Mouse (Mus musculus) limb, embryonic 15.5 days (tissue): ENCODE data around the gene Nat8f6. TPM values are rescaled to one million over a fixed set of nuclear protein-coding genes. Genes with fewer than 3 reads are reported as not detected.
"Not testable (repeated sequence)": the region's sequence is repeated elsewhere in the genome, so short reads cannot be mapped to it uniquely, and the experiment has no call there.

Experiments
- ATAC-seq: fragments of 200-750 bp; cut with Nextera tagmentation; 2 replicates; pipeline ENCODE4 v1.8.0; 2017; ENCODE audit warnings: low read depth, moderate TSS enrichment; ENCODE audit not compliant: insufficient number of reproducible peaks, low FRiP score, low TSS enrichment
- H3K27ac ChIP-seq: fragments of 300-500 bp; sonication (generic); 2 replicates; pipeline ENCODE4 v1.5.1; 2015; ENCODE audit warnings: moderate library complexity, mild to moderate bottlenecking, inconsistent platforms
- H3K27me3 ChIP-seq: fragments of 300-500 bp; sonication (generic); 2 replicates; pipeline ENCODE4 v1.6.1; 2015; ENCODE audit warnings: inconsistent platforms
- H3K36me3 ChIP-seq: fragments of 300-500 bp; sonication (generic); 2 replicates; pipeline ENCODE4 v1.6.1; 2015; ENCODE audit warnings: inconsistent platforms
- H3K4me1 ChIP-seq: fragments of 300-500 bp; sonication (generic); 2 replicates; pipeline ENCODE4 v1.6.1; 2015; ENCODE audit warnings: inconsistent platforms
- H3K4me2 ChIP-seq: fragments of 300-500 bp; sonication (generic); 2 replicates; pipeline ENCODE4 v1.6.1; 2015; ENCODE audit warnings: mild to moderate bottlenecking, inconsistent platforms
- H3K4me3 ChIP-seq: fragments of 300-500 bp; sonication (generic); 2 replicates; pipeline ENCODE4 v1.5.1; 2015; ENCODE audit warnings: mild to moderate bottlenecking, inconsistent platforms
- H3K9ac ChIP-seq: fragments of 300-500 bp; sonication (generic); 2 replicates; pipeline ENCODE4 v1.6.1; 2015; ENCODE audit warnings: inconsistent platforms
- H3K9me3 ChIP-seq: fragments of 300-500 bp; sonication (generic); 2 replicates; pipeline ENCODE4 v1.6.1; 2016; ENCODE audit warnings: inconsistent platforms
- WGBS: fragments of 180-500 bp; shearing (Covaris S2); methylation state at CpG from one replicate; pipeline ENCODE4 v1.1.7; 2015; 5-methylcytosine and 5-hydroxymethylcytosine counted together
- polyA plus RNA-seq: library from polyadenylated mRNA; unstranded; fragments of >200 nt; fragmentation: Nextera tagmentation; extraction: Ambion mirVana; gene quantifications from 2 replicates; pipeline ENCODE4 v1.2.1, GENCODE M21; 2015

The Nat8f6 gene
- not detected in 2 replicates for polyA plus RNA-seq

DNA sequence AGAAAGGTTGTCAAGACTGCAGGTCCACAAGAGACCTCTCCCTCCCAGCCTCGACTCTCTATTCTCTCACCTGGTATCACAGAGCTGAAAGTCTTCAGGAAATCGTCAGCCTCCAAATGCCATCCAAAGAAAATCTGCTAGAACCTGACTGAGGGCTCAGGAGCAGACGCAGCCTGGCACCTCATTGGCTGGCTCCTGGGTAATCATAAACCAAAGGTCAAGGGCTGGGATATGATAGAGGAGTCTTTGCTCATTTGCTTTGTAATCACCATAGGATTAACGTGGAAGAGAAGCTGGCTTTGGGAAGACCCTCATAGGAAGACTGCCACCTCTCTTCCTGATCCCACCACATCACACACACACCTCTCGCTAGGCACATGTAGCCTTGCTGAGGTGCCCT is at the start of gene Nat8f6, which contains the start of gene Nat8f5:
Gene Nat8f6 (minus strand): TSS at position 118 of the 400 bp plus-strand sequence.
Gene Nat8f5 (minus strand): TSS at position 136 of the 400 bp plus-strand sequence.
- 88% methylated on average over 5 of the region's 5 CpGs for WGBS
- H3K4me2 ChIP-seq, result no peak within 1 kb of the TSS
- H3K9ac ChIP-seq, result no peak within 1 kb of the TSS
- no peaks in the 10 kb centered on the region for H3K9me3 ChIP-seq
- H3K4me1 ChIP-seq, result no peaks in the 10 kb centered on the region
- no peak for ATAC-seq
- no peaks in the 10 kb centered on the region for H3K27me3 ChIP-seq
- H3K27ac ChIP-seq, result no peak within 1 kb of the TSS
- H3K36me3 ChIP-seq, result no peaks in the 10 kb centered on the region
- no peak within 1 kb of the TSS for H3K4me3 ChIP-seq

DNA sequence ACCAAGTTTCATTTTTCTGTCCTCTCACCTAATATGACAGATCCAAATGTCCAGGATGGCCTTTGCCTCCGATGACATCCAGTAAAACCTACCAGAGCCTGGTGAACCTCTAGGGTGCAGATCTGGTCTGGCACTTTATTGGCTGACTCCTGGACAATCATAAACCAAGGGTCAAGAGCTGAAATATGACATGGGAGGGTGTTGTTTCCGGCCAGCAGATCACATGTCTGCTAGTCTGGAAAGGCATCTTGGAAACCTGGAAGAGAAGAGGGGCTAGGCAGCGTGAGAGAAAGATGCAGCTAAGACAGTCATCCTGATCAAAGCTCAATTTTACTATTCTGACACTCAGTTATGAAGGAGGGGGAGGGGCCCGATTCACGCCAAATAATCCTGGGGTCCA is 48.3 kb upstream of the Nat8f6 start, which contains the start of gene Nat8f2:
Gene Nat8f2 (minus strand): TSS at position 153 of the 400 bp plus-strand sequence.
- not testable (repeated sequence) for H3K9ac ChIP-seq, H3K4me1 ChIP-seq, H3K4me2 ChIP-seq, H3K36me3 ChIP-seq, H3K27ac ChIP-seq, ATAC-seq, H3K27me3 ChIP-seq, H3K9me3 ChIP-seq, H3K4me3 ChIP-seq
- 76% methylated on average over 5 of the region's 5 CpGs for WGBS

DNA sequence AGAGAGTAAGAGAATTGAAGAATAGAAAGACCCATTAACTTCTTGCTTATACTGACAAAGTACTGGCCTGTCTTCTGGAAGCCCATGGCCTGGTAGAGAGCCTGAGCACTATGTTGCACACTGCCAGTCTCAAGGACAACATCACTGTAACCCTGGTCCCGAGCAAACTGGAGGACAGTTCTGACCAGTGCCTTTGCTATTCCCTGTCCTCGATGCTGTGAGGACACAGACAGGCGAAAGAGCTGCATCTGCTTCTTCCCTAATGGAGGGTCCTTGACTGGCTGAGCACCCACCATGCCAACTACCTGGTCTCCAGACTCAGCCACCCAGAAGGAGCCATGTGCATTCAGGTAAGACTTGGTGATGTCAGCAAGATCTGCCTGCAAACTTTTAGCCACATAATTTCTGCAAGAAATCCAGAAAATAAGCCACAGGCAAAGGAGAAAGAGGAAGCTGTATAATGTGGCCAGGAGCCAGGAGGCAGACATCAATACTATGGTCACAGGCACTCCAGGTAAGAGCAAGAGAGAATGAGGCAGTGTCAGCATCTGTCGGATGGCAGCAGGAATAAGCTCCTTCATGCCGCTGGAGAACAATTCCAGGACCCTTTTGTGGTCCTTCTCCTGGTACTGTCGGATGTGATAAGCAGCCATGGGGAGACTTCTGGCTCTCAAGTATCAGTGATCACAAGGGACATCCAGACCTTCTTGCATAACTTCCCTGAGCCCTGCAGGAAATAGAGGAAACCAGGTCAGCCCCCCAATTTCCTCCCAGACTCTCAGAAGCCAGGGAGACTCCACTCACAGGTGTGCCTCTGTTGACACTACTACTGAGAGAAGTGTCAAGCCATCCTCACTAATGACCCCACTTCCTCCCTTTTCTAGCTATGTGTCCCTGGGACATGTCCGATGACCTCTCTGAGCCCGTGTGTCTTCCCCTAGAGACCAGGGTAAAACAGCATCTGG is 47.3 kb upstream of the Nat8f6 start:
- Histone ChIP-seq H3K4me3 (no peak overlapping the region), H3K36me3 (no peaks in the 10 kb centered on the region), H3K9me3 (no peaks in the 10 kb centered on the region), H3K4me1 (no peaks in the 10 kb centered on the region), H3K9ac (no peak overlapping the region), H3K4me2 (no peak overlapping the region), H3K27me3 (no peaks in the 10 kb centered on the region), H3K27ac (no peak overlapping the region)
- 75% methylated on average over 8 of the region's 8 CpGs for WGBS
- no peak for ATAC-seq

DNA sequence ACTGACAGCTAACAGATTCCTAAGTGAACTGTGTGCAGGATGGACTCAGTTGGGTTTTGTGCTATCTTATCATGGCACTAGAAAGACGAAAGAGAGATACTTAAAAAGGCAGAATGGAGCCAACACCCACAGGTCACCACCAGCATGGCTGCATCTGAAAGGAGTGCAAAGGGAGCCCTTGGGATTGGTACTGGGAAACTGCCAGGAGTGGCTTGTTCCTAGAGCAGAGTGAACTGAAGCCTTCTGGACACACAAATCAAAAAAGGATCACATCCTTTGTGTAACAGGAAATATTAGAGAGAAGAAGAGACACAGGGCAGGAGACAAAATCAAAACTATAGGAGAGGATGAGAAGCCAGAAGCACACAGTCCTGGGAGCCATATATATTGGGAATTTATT is 46.2 kb upstream of the Nat8f6 start:
- not testable (repeated sequence) for H3K36me3 ChIP-seq, H3K4me1 ChIP-seq, H3K27me3 ChIP-seq, H3K4me3 ChIP-seq, H3K9ac ChIP-seq, ATAC-seq, H3K9me3 ChIP-seq, H3K27ac ChIP-seq, H3K4me2 ChIP-seq
- WGBS, result 83% methylated on average over 1 of the region's 1 CpGs

DNA sequence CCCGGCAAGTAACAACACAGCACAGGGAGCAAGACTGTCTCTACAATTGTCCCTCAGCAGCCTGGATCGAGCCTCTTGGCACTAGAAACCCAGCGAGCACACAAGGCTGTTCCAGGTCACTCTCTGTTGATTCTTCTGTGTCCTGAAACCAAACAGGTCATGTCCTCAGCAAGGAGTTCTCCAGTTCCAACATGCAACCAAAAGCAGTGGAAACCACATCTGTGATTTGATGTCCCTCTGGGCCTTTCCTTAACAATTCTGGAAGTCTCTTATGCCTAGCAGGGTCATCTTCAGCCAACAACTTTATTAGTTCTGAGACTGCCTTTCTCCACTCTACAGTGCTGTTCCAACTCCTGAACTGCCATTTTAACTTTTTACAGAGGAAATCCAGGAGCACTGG is 45.4 kb upstream of the Nat8f6 start:
- not testable (repeated sequence) for H3K4me1 ChIP-seq, H3K9ac ChIP-seq, H3K4me2 ChIP-seq, H3K9me3 ChIP-seq, H3K4me3 ChIP-seq, H3K36me3 ChIP-seq, H3K27ac ChIP-seq, H3K27me3 ChIP-seq, ATAC-seq
- 92% methylated on average over 3 of the region's 3 CpGs for WGBS

DNA sequence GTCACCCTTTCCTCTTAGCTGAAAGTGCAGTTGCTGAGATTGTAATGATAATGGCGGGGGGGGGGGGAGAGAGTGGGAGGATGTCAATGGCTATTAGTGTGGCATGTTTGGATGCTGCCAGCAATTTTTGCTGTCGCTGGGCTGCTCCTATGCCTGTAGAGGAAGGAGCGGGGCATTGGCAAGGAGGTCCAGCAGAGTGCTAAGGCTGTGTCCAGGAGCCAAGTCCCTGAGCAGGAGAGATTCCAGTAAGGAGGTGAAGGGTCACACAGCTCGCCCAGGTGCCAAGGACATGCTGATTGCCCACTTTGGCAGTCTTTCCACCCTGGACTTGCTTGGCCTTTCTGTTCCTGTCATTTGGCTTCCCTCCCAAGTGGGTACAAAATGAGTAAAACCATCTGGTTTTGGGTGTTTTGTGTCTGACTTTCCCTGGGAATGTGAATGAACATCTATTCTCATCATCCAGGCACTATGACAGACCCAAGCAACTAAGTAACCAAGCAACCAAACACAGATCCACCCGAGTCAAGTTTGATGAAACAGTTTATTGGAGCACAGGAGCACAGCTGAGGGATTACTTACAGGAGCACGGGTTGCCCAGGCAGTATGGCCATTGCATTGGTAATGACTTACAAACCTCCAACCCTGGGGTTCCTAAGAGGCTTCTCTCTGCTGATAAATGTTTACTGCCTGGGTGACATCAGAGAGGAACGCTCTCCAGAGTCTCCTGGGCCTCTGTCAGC is 44.3 kb upstream of the Nat8f6 start:
- not testable (repeated sequence) for H3K4me3 ChIP-seq, H3K4me2 ChIP-seq, H3K4me1 ChIP-seq, ATAC-seq, H3K9ac ChIP-seq, H3K36me3 ChIP-seq, H3K27ac ChIP-seq, H3K27me3 ChIP-seq, H3K9me3 ChIP-seq
- 55% methylated on average over 5 of the region's 7 CpGs for WGBS

DNA sequence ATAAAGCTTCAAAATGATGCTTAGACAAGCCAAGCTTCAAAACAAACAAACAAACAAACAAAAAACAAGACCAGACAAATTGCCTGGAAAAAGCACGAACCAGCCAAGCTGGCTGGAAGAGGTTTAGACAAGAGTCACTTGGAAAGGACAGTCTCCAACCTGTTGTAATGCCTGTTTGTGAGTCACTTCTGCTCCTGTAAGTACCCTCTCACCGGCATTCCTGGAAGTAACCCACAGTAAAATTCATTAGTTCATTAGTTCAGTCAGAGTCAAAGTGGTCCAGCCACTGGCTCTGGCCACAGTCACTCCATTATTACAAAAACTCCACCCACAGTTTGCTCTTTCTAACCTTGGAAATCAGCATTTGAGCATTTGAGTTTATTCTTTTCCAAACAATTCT is 43.1 kb upstream of the Nat8f6 start:
- WGBS, result 80% methylated on average over 2 of the region's 2 CpGs
- Histone ChIP-seq H3K9me3 (no peaks in the 10 kb centered on the region), H3K4me1 (no peaks in the 10 kb centered on the region), H3K4me3 (no peak overlapping the region), H3K27ac (no peak overlapping the region), H3K4me2 (no peak overlapping the region), H3K27me3 (no peaks in the 10 kb centered on the region), H3K9ac (no peak overlapping the region), H3K36me3 (no peaks in the 10 kb centered on the region)
- ATAC-seq, result no peak

DNA sequence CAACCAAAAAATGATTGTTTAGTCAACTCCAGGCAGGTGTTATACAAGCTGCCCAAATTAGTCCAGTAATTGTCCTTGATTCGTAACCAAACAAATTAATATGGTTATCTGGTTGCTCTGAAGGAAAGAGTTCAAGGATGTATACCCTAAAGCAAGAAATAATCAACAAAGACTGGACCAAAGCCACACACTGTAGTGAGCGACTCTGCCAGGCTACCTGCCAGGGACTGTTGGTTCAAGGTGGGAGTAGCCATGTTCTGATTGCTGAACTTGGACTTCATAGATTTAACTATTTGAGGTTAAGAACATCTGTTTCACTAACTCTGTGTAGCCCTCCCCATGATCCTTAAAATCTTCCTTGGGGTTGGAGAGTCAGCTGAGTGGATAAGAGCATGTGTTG is 42.4 kb upstream of the Nat8f6 start:
- no peak for ATAC-seq
- 81% methylated on average over 2 of the region's 2 CpGs for WGBS
- no peaks in the 10 kb centered on the region for H3K36me3 ChIP-seq

DNA sequence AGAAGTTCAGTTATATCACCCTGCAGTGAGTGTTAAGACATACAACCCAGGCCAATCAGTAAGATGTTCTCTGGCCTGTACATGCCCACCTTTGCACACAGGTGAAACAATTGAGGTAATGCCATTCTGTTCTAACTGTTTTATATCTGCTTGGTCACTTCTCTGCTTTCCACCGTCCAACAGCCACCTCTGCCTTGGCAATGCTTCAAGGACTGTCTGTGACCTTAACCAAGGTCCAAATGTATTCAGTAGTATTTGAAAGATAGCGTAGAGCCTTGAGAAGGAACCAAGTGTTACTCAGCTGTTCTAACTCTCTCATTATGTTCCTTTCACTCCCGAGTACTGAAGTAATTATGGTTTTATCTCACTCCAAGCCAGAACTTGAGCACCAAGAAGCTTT is 41.8 kb upstream of the Nat8f6 start:
- 71% methylated on average over 3 of the region's 3 CpGs for WGBS
- no peak overlapping the region for H3K9ac ChIP-seq

More for the DNA sequence above, 42.4 kb upstream of the Nat8f6 start:
- H3K4me2 ChIP-seq, result no peak overlapping the region
- no peaks in the 10 kb centered on the region for H3K4me1 ChIP-seq
- no peaks in the 10 kb centered on the region for H3K9me3 ChIP-seq
- H3K27ac ChIP-seq, result no peak overlapping the region
- no peak overlapping the region for H3K4me3 ChIP-seq
- H3K27me3 ChIP-seq, result no peaks in the 10 kb centered on the region
- H3K9ac ChIP-seq, result no peak overlapping the region

DNA sequence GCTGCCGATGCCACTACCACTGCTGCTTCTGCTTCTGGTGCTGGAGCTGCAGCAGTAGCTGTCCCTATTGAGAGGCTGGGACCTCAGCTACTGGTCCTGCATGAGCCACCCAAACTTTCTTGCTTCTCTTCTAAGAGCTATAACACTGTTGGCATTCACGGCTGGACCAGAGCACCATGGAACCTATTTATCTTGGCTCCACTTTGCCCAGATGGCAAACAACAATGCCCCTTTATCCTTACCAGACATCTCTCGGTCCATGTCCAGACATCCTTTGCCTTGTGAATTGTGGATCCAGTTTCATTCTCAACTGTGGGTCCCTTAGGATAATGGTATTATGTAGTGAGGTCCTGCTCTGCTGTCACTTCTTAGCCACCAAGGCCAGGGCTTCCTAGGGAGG is 40.5 kb upstream of the Nat8f6 start:
- H3K4me1 ChIP-seq, result 0 out of 2 replicates have a peak, but pooled peaks cover under 1% of the 10 kb centered on the region
- no peak overlapping the region for H3K4me2 ChIP-seq
- ATAC-seq, result no peak
- no peaks in the 10 kb centered on the region for H3K36me3 ChIP-seq
- H3K9ac ChIP-seq, result no peak overlapping the region
- H3K9me3 ChIP-seq, result no peaks in the 10 kb centered on the region
- H3K27ac ChIP-seq, result no peak overlapping the region
- no peaks in the 10 kb centered on the region for H3K27me3 ChIP-seq
- H3K4me3 ChIP-seq, result no peak overlapping the region
- 83% methylated on average over 3 of the region's 3 CpGs for WGBS

More for the DNA sequence above, 41.8 kb upstream of the Nat8f6 start:
- H3K4me2 ChIP-seq, result no peak overlapping the region
- H3K27me3 ChIP-seq, result no peaks in the 10 kb centered on the region
- H3K36me3 ChIP-seq, result no peaks in the 10 kb centered on the region
- ATAC-seq, result no peak
- H3K27ac ChIP-seq, result no peak overlapping the region
- H3K4me3 ChIP-seq, result no peak overlapping the region
- no peaks in the 10 kb centered on the region for H3K9me3 ChIP-seq
- no peaks in the 10 kb centered on the region for H3K4me1 ChIP-seq

DNA sequence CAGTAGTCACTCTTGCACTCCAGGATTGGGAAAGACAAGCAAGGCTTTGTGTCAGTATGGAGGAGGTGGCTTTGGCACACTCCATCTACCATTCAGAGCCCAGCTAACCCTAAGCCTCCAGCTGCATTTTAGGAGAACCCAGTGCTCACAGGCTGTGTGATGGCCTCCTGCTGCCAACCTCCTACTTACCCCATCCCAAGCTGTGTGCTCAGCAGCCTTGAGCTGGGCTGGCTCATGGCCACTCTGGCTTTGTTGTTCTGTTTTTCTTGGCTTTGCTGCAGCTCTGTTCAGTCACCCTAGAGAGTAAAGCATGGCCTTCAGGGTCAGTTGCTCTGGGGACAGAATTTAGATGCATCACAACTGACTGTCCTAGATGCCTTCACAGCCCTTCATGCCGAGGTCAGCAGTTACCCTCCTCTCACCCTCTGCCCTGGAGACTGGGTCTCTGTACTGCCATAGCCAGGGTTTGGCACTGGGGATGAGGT is 35.5 kb upstream of the Nat8f6 start:
- H3K27me3 ChIP-seq, result no peaks in the 10 kb centered on the region
- WGBS, result 79% methylated on average over 1 of the region's 1 CpGs

DNA sequence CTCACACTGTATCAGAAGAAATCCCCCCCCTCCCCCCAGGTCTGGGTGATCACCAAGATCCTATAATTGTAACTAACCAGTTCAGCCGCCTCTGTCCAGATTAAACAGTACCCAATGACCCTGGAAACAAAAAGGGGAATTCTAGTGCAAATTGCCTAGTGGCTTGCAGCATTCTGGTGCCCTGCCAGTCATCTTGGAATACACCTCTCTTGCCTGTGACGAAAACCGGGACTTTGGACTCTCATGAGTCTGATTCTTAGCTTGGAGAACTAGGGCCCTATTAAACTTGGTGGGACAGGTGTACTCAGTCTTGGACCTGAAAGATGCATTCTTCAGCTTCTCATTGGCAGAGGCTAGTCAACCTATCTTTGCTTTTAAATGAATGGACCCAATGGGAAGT is 32.7 kb upstream of the Nat8f6 start:
- ATAC-seq, result no peak
- H3K4me2 ChIP-seq, result no peak overlapping the region
- WGBS, result 78% methylated on average over 3 of the region's 3 CpGs

More for the DNA sequence above, 35.5 kb upstream of the Nat8f6 start:
- Histone ChIP-seq H3K4me1 (0 out of 2 replicates have a peak, but pooled peaks cover 3% of the 10 kb centered on the region), H3K9me3 (no peaks in the 10 kb centered on the region), H3K4me3 (no peak overlapping the region), H3K9ac (no peak overlapping the region), H3K27ac (no peak overlapping the region), H3K4me2 (no peak overlapping the region), H3K36me3 (no peaks in the 10 kb centered on the region)
- ATAC-seq, result 0 out of 2 replicates have a peak, but pooled peaks have one; percentile 52

More for the DNA sequence above, 32.7 kb upstream of the Nat8f6 start:
- no peak overlapping the region for H3K9ac ChIP-seq
- no peaks in the 10 kb centered on the region for H3K36me3 ChIP-seq
- 0 out of 2 replicates have a peak, but pooled peaks cover 3% of the 10 kb centered on the region for H3K4me1 ChIP-seq
- no peak overlapping the region for H3K4me3 ChIP-seq
- no peaks in the 10 kb centered on the region for H3K27me3 ChIP-seq
- H3K9me3 ChIP-seq, result no peaks in the 10 kb centered on the region
- no peak overlapping the region for H3K27ac ChIP-seq
